Mouse (Mus musculus) ES-Bruce4 (cell line): ENCODE data around the gene Stk39. TPM values are rescaled to one million over a fixed set of nuclear protein-coding genes. Genes with fewer than 3 reads are reported as not detected.

ENCODE experiments used
- H3K27ac ChIP-seq: 2 replicates; pipeline ENCODE4 v1.5.1; 2012; ENCODE audit warnings: low read length, inconsistent platforms; ENCODE audit not compliant: insufficient read depth
- H3K27me3 ChIP-seq: 2 replicates; pipeline ENCODE4 v1.6.1; 2012; ENCODE audit warnings: mild to moderate bottlenecking, low read length, inconsistent platforms; ENCODE audit not compliant: control insufficient read depth, poor library complexity, insufficient read depth, severe bottlenecking
- H3K36me3 ChIP-seq: 2 replicates; pipeline ENCODE4 v1.6.1; 2012; ENCODE audit warnings: inconsistent platforms, mild to moderate bottlenecking, low read length, moderate library complexity; ENCODE audit not compliant: control insufficient read depth, poor library complexity, insufficient read depth, severe bottlenecking
- H3K4me1 ChIP-seq: one replicate; pipeline ENCODE4 v1.8.1; 2011; ENCODE audit warnings: low read length; ENCODE audit not compliant: control insufficient read depth, insufficient read depth
- H3K4me3 ChIP-seq: 2 replicates; pipeline ENCODE4 v1.5.1; 2011; ENCODE audit warnings: low read depth, mild to moderate bottlenecking, low read length
- H3K9ac ChIP-seq: 2 replicates; pipeline ENCODE4 v1.6.1; 2012; ENCODE audit warnings: low read depth, mild to moderate bottlenecking, inconsistent platforms; ENCODE audit not compliant: poor library complexity, severe bottlenecking
- H3K9me3 ChIP-seq: replicated peaks from 2 replicates; pipeline ENCODE4 v1.6.1; 2012; ENCODE audit warnings: mild to moderate bottlenecking, low read length, inconsistent platforms; ENCODE audit not compliant: control insufficient read depth, poor library complexity, insufficient read depth, severe bottlenecking
- CTCF ChIP-seq: IDR thresholded peaks from one replicate; pipeline ENCODE4 v1.8.1; 2011; ENCODE audit warnings: low read depth, low read length
- EP300 ChIP-seq: IDR thresholded peaks from 2 replicates; pipeline ENCODE4 v1.6.1; 2011; ENCODE audit warnings: low read depth, low read length; ENCODE audit not compliant: insufficient read depth
- POLR2A ChIP-seq: IDR thresholded peaks from one replicate; pipeline ENCODE4 v1.8.1; 2011; ENCODE audit warnings: low read length; ENCODE audit not compliant: insufficient read depth
- polyA plus RNA-seq: library from polyadenylated mRNA; stranded (reverse); fragments of >200 nt; gene quantifications from 2 replicates; pipeline ENCODE4 v1.2.4, GENCODE M21; 2011; ENCODE audit warnings: low read depth; ENCODE audit not compliant: missing spikeins, insufficient read depth, insufficient read length

Gene Stk39
- polyA plus RNA-seq, 1 experiment: 7.6 TPM

DNA sequence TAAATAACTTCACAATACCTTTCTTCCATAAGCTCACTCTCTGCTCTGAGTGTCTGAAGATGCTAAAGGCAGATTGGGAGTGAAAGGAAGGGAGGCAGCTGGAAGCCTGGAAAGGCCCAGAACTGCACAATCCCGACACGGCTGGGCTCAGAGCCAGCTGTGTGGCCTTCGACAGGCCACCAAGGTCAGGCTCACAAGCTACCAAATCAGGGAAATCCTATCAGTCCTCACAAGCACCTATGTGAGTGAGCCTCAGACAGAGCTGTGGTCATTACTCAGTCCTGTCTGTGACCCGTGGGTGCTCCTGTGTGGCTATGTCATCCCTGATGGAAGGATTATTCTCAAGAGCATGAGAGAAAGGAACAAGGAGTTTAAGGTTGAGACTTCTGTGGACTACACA lies 19.7 kb downstream of the Stk39 start:
- no peak overlapping the region for H3K9ac ChIP-seq
- no peaks in the 10 kb centered on the region for H3K36me3 ChIP-seq
- H3K4me3 ChIP-seq: no peak overlapping the region
- H3K9me3 ChIP-seq: no peaks in the 10 kb centered on the region
- H3K27ac ChIP-seq: no peak overlapping the region
- TF ChIP-seq EP300: no peak
- TF ChIP-seq CTCF: no peak
- no peak for TF ChIP-seq POLR2A
- H3K4me1 ChIP-seq: no peaks in the 10 kb centered on the region
- no peaks in the 10 kb centered on the region; the same call in 1 of the 2 replicates for H3K27me3 ChIP-seq

- TF ChIP-seq CTCF: no peak
- no peak for TF ChIP-seq POLR2A
- no peak for TF ChIP-seq EP300
Observed at GRCm38 (mm10) chr2:68448035-68448434, 24.0 kb downstream of the Stk39 start.

GRCm38 (mm10) chr2:68443141-68443540 lies 28.9 kb downstream of the Stk39 start:
- H3K27me3 ChIP-seq: no peaks in the 10 kb centered on the region; the same call in 1 of the 2 replicates
- H3K9ac ChIP-seq: no peak overlapping the region
- H3K9me3 ChIP-seq: no peaks in the 10 kb centered on the region
- no peaks in the 10 kb centered on the region for H3K4me1 ChIP-seq
- TF ChIP-seq POLR2A (no peak), EP300 (no peak), CTCF (no peak)
- no peak overlapping the region for H3K4me3 ChIP-seq
- H3K27ac ChIP-seq: no peak overlapping the region
- no peaks in the 10 kb centered on the region for H3K36me3 ChIP-seq

More at GRCm38 (mm10) chr2:68448035-68448434, 24.0 kb downstream of the Stk39 start:
- no peaks in the 10 kb centered on the region for H3K9me3 ChIP-seq
- H3K4me3 ChIP-seq: no peak overlapping the region
- no peaks in the 10 kb centered on the region; the same call in 1 of the 2 replicates for H3K27me3 ChIP-seq
- no peaks in the 10 kb centered on the region for H3K4me1 ChIP-seq
- no peaks in the 10 kb centered on the region for H3K36me3 ChIP-seq
- no peak overlapping the region for H3K9ac ChIP-seq
- H3K27ac ChIP-seq: no peak overlapping the region

DNA sequence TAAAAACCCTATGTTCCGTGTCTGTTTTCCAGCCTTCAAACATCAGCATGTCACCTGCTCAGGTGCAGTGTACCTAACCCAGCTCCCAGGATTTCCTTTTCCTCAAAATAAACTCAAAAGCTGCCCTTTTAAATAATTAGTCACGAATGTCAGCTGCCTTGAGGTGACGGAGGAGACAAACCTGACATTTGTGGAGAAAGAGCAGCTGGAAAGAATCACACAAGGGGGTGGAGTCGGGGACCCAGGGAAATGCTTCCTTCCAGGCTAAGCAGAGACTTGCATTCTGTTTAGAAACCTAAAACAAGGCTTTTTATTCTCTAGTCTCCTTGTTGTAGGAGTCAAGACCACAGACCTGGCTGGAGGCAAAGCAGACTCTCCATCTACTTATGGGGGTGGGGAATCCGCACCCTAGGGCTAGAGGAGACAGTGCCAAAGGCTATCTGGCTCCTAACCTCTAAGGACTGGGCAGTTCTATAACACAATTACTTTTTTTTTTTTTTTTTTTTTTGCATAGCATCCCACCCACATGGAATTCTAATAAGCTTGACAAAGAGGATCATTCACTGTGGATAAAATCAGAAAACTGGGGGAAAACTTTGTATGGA lies 29.9 kb downstream of the Stk39 start:
- Histone ChIP-seq H3K4me3 (no peak overlapping the region), H3K27ac (no peak overlapping the region), H3K4me1 (no peaks in the 10 kb centered on the region), H3K9me3 (no peaks in the 10 kb centered on the region), H3K9ac (no peak overlapping the region), H3K36me3 (no peaks in the 10 kb centered on the region), H3K27me3 (no peaks in the 10 kb centered on the region)
- no peak for TF ChIP-seq EP300
- no peak for TF ChIP-seq POLR2A
- no peak for TF ChIP-seq CTCF

DNA sequence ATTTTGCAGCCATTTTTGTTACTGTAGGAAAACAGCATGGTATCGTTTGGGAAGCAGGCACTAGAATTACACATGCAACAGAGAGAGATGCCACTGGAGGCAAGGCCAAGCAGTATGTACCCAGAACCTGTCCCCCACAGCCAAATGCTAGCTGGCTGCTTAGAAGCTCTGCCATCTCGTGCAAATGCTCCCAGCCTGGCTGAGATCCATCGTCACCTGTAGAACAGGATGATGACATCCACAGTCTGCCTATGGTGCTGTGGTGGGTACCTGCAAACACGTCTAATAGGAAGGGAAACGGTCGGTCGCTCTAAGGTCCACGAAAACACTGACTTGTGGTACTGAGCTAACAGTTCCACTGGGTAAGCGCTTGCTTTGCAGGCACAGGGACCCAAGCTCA lies 32.5 kb downstream of the Stk39 start:
- Histone ChIP-seq H3K4me1 (no peaks in the 10 kb centered on the region), H3K9me3 (no peaks in the 10 kb centered on the region), H3K36me3 (no peaks in the 10 kb centered on the region), H3K4me3 (no peak overlapping the region), H3K27ac (no peak overlapping the region), H3K9ac (no peak overlapping the region), H3K27me3 (no peaks in the 10 kb centered on the region)
- TF ChIP-seq EP300: no peak
- TF ChIP-seq CTCF: no peak
- TF ChIP-seq POLR2A: no peak

DNA sequence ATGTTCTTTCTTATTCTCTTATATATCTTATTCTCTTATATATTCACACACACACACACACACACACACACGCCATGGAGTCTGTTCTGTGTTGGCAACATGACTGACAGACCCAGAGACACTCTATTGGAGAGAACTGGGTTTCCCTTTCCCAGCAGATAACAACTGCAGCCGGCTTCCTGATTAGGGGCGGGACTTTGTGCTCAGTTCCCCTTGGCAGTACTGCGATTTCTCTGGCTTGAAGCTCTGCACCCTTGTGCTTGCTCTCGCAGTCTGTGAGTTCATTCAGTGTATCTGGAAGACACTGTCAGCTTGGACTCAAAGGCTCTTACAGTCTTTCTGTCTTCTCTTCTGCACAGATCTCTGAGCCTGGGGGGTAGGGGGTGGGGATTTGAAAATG lies 34.1 kb downstream of the Stk39 start:
- no peaks in the 10 kb centered on the region for H3K9me3 ChIP-seq
- no peaks in the 10 kb centered on the region for H3K36me3 ChIP-seq
- H3K4me3 ChIP-seq: no peak overlapping the region
- TF ChIP-seq POLR2A (no peak), EP300 (no peak), CTCF (no peak)
- no peak overlapping the region for H3K27ac ChIP-seq
- no peaks in the 10 kb centered on the region for H3K27me3 ChIP-seq
- no peaks in the 10 kb centered on the region for H3K4me1 ChIP-seq
- no peak overlapping the region for H3K9ac ChIP-seq
